Mouse (Mus musculus) olfactory bulb, adult 2 months (tissue): ENCODE measurements around the gene Foxred2.

Experiments used
- CTCF ChIP-seq: fragments of 200-500 bp; IDR thresholded peaks from 2 replicates; pipeline ENCODE4 v1.5.1; 2012; ENCODE audit warnings: low read depth, mild to moderate bottlenecking, low read length, moderate library complexity; ENCODE audit not compliant: insufficient read depth
- POLR2A ChIP-seq: fragments of 200-500 bp; IDR thresholded peaks from 2 replicates; pipeline ENCODE4 v1.6.1; 2012; ENCODE audit warnings: mild to moderate bottlenecking, low read depth, low read length, moderate library complexity; ENCODE audit not compliant: insufficient read depth

- TF ChIP-seq CTCF (no peak), POLR2A (no peak)
Observed at GRCm38 (mm10) chr15:77904363-77904892, 52.1 kb downstream of the Foxred2 start.
